Mouse (Mus musculus) megakaryocyte, embryonic 14.5 days (primary cell): Measurements from ENCODE around the gene Ppp2r1b.

Experiments used
- FLI1 ChIP-seq: IDR thresholded peaks from 2 replicates; pipeline ENCODE4 v1.6.1; 2012; ENCODE audit warnings: low read length, inconsistent platforms, mixed read lengths
- GATA1 ChIP-seq: IDR thresholded peaks from 3 replicates; pipeline ENCODE4 v1.6.1; 2012; ENCODE audit warnings: mixed read lengths, low read length, inconsistent platforms, borderline replicate concordance

- TF ChIP-seq GATA1, result no peak
- no peak for TF ChIP-seq FLI1
Measured at GRCm38 (mm10) chr9:50922363-50923153, 77.5 kb downstream of the Ppp2r1b start.
